Mouse (Mus musculus): Measurements from ENCODE around the gene Gtf2f2.

DNA sequence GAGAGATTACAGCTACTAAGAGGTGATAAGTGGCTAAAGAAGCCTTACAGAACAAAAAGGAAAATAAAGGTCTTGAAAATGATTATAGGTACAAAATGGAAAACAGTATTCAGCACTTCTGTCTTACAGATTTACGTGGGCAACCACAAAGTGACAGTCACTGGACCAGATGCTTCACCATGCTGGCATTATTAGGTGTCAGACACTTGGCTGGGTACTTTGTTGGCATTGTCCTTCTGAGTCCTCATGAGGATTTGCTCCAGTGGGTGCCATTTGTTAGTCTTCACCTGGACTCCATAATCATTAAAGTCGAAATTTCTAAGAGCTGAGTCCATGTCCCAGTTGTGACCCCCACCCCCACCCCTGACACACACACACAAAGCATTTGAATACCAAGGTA is 3.7 kb upstream of the Gtf2f2 start:
- TF ChIP-seq CTCF (IDR thresholded peaks at IDR 0.05): no peak
- TF ChIP-seq EP300 (IDR thresholded peaks at IDR 0.05): no peak

Measured in lung, postnatal 0 days (tissue).